Mouse (Mus musculus): ENCODE measurements around the gene Zbtb9. TPM values are rescaled to one million over a fixed set of nuclear protein-coding genes. Genes with fewer than 3 reads are reported as not detected.
A peak's percentile ranks its signal among the peaks of the same experiment; 100 is the strongest.

Gene Zbtb9
- polyA plus RNA-seq, 1 experiment from 2014 or later: 20.1 TPM

GRCm38 (mm10) chr17:27028284-27028795 lies 55.4 kb downstream of the Zbtb9 start:
- H3K27ac ChIP-seq (replicated peaks): peak overlapping the region; percentile 96
- 4% methylated on average over 19 of the region's 19 CpGs for WGBS

GRCm38 (mm10) chr17:27028909-27029308 lies 55.9 kb downstream of the Zbtb9 start, which contains the start of gene Bak1:
Gene Bak1 (minus strand): TSS chr17:27029009.
- no peak for DNase-seq (ENCODE audit: low spot score)
- Histone ChIP-seq H3K36me3 (replicated peaks) (peaks cover 26% of the 10 kb centered on the region), H3K27me3 (replicated peaks; ENCODE audit: low read depth, poor library complexity, severe bottlenecking) (no peaks in the 10 kb centered on the region), H3K27ac (replicated peaks) (peak within 1 kb of the TSS; percentile 96), H3K4me3 (peak within 1 kb of the TSS; percentile 81), H3K4me1 (peaks cover 39% of the 10 kb centered on the region), H3K9me3 (no peaks in the 10 kb centered on the region)
- WGBS: 52% methylated on average over 4 of the region's 4 CpGs

More at GRCm38 (mm10) chr17:27028284-27028795, 55.4 kb downstream of the Zbtb9 start:
- no peaks in the 10 kb centered on the region for H3K27me3 ChIP-seq (replicated peaks; ENCODE audit: low read depth, poor library complexity, severe bottlenecking)
- peak; percentile 93 for DNase-seq (ENCODE audit: low spot score)
- H3K9me3 ChIP-seq: no peaks in the 10 kb centered on the region
- H3K4me3 ChIP-seq: peak overlapping the region; percentile 81
- peaks cover 37% of the 10 kb centered on the region for H3K4me1 ChIP-seq
- peaks cover 32% of the 10 kb centered on the region for H3K36me3 ChIP-seq (replicated peaks)

GRCm38 (mm10) chr17:27029431-27029830 lies 56.5 kb downstream of the Zbtb9 start:
- Histone ChIP-seq H3K9me3 (no peaks in the 10 kb centered on the region), H3K36me3 (replicated peaks) (peaks cover 21% of the 10 kb centered on the region), H3K4me1 (peaks cover 39% of the 10 kb centered on the region), H3K27me3 (replicated peaks; ENCODE audit: low read depth, poor library complexity, severe bottlenecking) (no peaks in the 10 kb centered on the region), H3K4me3 (no peak overlapping the region), H3K27ac (replicated peaks) (peak overlapping the region; percentile 96; the same call in 1 of the 2 replicates)
- 86% methylated on average over 14 of the region's 14 CpGs for WGBS
- no peak for DNase-seq (ENCODE audit: low spot score)

DNA sequence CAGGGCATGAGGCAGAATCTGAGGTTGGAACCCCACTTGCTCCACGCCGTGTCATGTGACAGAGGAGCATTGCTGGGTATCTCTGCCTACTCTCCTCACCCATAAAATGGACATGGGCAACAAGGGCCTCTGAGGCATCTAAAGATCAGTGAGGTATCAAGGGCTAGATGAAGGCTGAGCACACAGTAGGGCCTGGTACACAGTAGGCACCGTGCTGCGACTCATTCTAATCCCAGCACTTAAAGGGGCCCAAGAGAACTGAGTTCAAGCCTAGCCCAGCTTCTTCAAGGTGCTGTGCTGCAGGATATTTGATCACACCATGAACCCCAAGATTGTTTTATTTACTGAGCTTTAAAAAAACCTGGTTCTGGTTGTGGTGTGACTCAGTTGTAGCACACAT lies 57.9 kb downstream of the Zbtb9 start:
- DNase-seq (ENCODE audit: low spot score): no peak
- H3K27ac ChIP-seq (replicated peaks): no peak overlapping the region
- H3K4me1 ChIP-seq: peaks cover 45% of the 10 kb centered on the region
- no peaks in the 10 kb centered on the region for H3K9me3 ChIP-seq
- H3K36me3 ChIP-seq (replicated peaks): peaks cover 6% of the 10 kb centered on the region
- H3K4me3 ChIP-seq: no peak overlapping the region
- WGBS: 93% methylated on average over 4 of the region's 4 CpGs
- H3K27me3 ChIP-seq (replicated peaks; ENCODE audit: low read depth, poor library complexity, severe bottlenecking): no peaks in the 10 kb centered on the region

GRCm38 (mm10) chr17:27032328-27032727 lies 59.4 kb downstream of the Zbtb9 start:
- Histone ChIP-seq H3K9me3 (no peaks in the 10 kb centered on the region), H3K4me1 (peaks cover 46% of the 10 kb centered on the region), H3K27me3 (replicated peaks; ENCODE audit: low read depth, poor library complexity, severe bottlenecking) (no peaks in the 10 kb centered on the region), H3K27ac (replicated peaks) (no peak overlapping the region; the same call in 1 of the 2 replicates), H3K36me3 (replicated peaks) (no peaks in the 10 kb centered on the region), H3K4me3 (peak overlapping the region; percentile 23; the same call in 1 of the 2 replicates)
- no peak for DNase-seq (ENCODE audit: low spot score)
- 58% methylated on average over 7 of the region's 7 CpGs for WGBS

- peak overlapping the region; percentile 48; the same call in 1 of the 2 replicates for H3K27ac ChIP-seq (replicated peaks)
- peaks cover 3% of the 10 kb centered on the region for H3K27me3 ChIP-seq (replicated peaks; ENCODE audit: low read depth, poor library complexity, severe bottlenecking)
Measured at GRCm38 (mm10) chr17:27032869-27033268, 59.9 kb downstream of the Zbtb9 start.

GRCm38 (mm10) chr17:27036465-27036864 lies 63.5 kb downstream of the Zbtb9 start:
- H3K36me3 ChIP-seq (replicated peaks): no peaks in the 10 kb centered on the region
- WGBS: 70% methylated on average over 7 of the region's 7 CpGs
- no peak for DNase-seq (ENCODE audit: low spot score)

More at GRCm38 (mm10) chr17:27032869-27033268, 59.9 kb downstream of the Zbtb9 start:
- DNase-seq (ENCODE audit: low spot score): peak; percentile 88
- H3K9me3 ChIP-seq: no peaks in the 10 kb centered on the region
- no peaks in the 10 kb centered on the region for H3K36me3 ChIP-seq (replicated peaks)
- peaks cover 45% of the 10 kb centered on the region for H3K4me1 ChIP-seq
- WGBS: 2% methylated on average over 14 of the region's 14 CpGs
- peak overlapping the region; percentile 23; the same call in 1 of the 2 replicates for H3K4me3 ChIP-seq

GRCm38 (mm10) chr17:27038335-27039050 lies 65.5 kb downstream of the Zbtb9 start:
- Histone ChIP-seq H3K4me3 (no peak overlapping the region), H3K36me3 (replicated peaks) (no peaks in the 10 kb centered on the region), H3K9me3 (no peaks in the 10 kb centered on the region), H3K27me3 (replicated peaks; ENCODE audit: low read depth, poor library complexity, severe bottlenecking) (peaks cover 20% of the 10 kb centered on the region), H3K27ac (replicated peaks) (peak overlapping the region; percentile 52), H3K4me1 (peaks cover 68% of the 10 kb centered on the region)
- DNase-seq (ENCODE audit: low spot score): peak; percentile 29
- 34% methylated on average over 18 of the region's 18 CpGs for WGBS

More at GRCm38 (mm10) chr17:27036465-27036864, 63.5 kb downstream of the Zbtb9 start:
- Histone ChIP-seq H3K27me3 (replicated peaks; ENCODE audit: low read depth, poor library complexity, severe bottlenecking) (peaks cover 20% of the 10 kb centered on the region), H3K27ac (replicated peaks) (peak overlapping the region; percentile 60; the same call in 1 of the 2 replicates), H3K9me3 (no peaks in the 10 kb centered on the region), H3K4me1 (peaks cover 67% of the 10 kb centered on the region), H3K4me3 (no peak overlapping the region)

- Histone ChIP-seq H3K4me3 (peak overlapping the region; percentile 35), H3K27me3 (replicated peaks; ENCODE audit: low read depth, poor library complexity, severe bottlenecking) (peaks cover 20% of the 10 kb centered on the region), H3K9me3 (no peaks in the 10 kb centered on the region), H3K36me3 (replicated peaks) (no peaks in the 10 kb centered on the region), H3K27ac (replicated peaks) (peak overlapping the region; percentile 90), H3K4me1 (peaks cover 74% of the 10 kb centered on the region)
- 57% methylated on average over 10 of the region's 10 CpGs for WGBS
- no peak for DNase-seq (ENCODE audit: low spot score)
Measured at GRCm38 (mm10) chr17:27039432-27040102, 66.6 kb downstream of the Zbtb9 start.

DNA sequence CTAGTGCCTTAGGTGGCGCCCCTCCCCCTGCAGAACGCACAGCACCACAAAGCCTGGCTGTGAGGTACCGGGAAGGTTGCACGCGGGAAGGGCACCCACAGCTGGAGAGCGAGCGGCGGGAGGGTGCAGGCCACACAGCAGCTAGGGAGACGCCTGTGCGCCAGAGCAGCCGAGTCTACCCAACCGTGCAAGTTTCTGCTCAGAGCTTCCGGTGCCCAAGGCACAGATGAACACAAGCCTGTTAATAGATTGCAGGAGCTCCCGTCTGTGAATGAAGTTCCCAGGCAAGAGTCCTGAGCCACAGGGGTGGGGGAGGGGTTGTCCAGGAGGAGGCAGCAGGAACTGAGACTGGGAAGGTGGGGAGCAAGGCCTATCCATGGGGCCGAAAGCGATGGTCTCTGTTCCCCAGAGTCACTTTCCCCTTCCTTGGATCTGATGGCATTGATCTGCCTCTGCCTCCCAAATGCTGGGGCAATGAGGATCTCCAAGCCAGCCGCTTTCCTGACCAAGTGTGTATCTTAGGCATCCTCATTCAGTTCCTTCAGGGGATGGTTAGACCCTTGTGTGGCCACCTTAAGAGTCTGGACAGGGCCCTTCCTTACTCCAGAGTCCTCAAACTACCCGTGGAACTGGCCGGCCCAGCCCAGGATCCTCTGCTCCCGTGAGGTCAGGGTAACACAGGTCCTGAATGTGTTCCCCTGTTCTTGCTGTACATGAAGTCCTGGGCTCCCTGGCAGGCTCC lies 67.5 kb downstream of the Zbtb9 start:
- H3K4me3 ChIP-seq: peak overlapping the region; percentile 35
- peak overlapping the region; percentile 90 for H3K27ac ChIP-seq (replicated peaks)
- H3K27me3 ChIP-seq (replicated peaks; ENCODE audit: low read depth, poor library complexity, severe bottlenecking): peaks cover 20% of the 10 kb centered on the region
- H3K4me1 ChIP-seq: peaks cover 69% of the 10 kb centered on the region
- peak; percentile 84 for DNase-seq (ENCODE audit: low spot score)
- H3K36me3 ChIP-seq (replicated peaks): no peaks in the 10 kb centered on the region
- WGBS: 7% methylated on average over 20 of the region's 20 CpGs
- no peaks in the 10 kb centered on the region for H3K9me3 ChIP-seq

GRCm38 (mm10) chr17:27041046-27041786 lies 68.2 kb downstream of the Zbtb9 start:
- Histone ChIP-seq H3K27me3 (replicated peaks; ENCODE audit: low read depth, poor library complexity, severe bottlenecking) (peaks cover 20% of the 10 kb centered on the region), H3K4me3 (0 out of 2 replicates have a peak overlapping the region, but pooled peaks have one; percentile 16), H3K27ac (replicated peaks) (peak overlapping the region; percentile 90), H3K9me3 (no peaks in the 10 kb centered on the region), H3K4me1 (peaks cover 64% of the 10 kb centered on the region), H3K36me3 (replicated peaks) (no peaks in the 10 kb centered on the region)
- DNase-seq (ENCODE audit: low spot score): peak; percentile 37
- 29% methylated on average over 13 of the region's 13 CpGs for WGBS

All from embryonic facial prominence, embryonic 10.5 days (tissue).